Mouse (Mus musculus): Measurements from ENCODE around the gene Cd276. TPM values are rescaled to one million over a fixed set of nuclear protein-coding genes. Genes with fewer than 3 reads are reported as not detected.

Cd276 gene
- total RNA-seq (2012; rRNA removed): 23.4 and 41.8 TPM in 2 replicates

- peaks cover 3% of the 10 kb centered on the region; the same call in 1 of the 2 replicates for H3K36me3 ChIP-seq (ENCODE audit: control insufficient read depth, insufficient read depth, low read length, poor library complexity, severe bottlenecking)
- H3K27ac ChIP-seq (ENCODE audit: insufficient read depth, low read depth, low read length, poor library complexity, severe bottlenecking): no peak within 1 kb of the TSS
- in situ Hi-C loops (cut with MboI; ENCODE audit: low sequenced_read_pairs in 2 of 2, unreplicated experiment in 2 of 2): no loop called here
- peak within 1 kb of the TSS; percentile 76 to 86 for H3K4me3 ChIP-seq (ENCODE audit: insufficient read depth in 1 of 2, low read depth in 1 of 2, low read length in 2 of 2, poor library complexity in 1 of 2, severe bottlenecking in 1 of 2)
- peaks cover 9 to 16% of the 10 kb centered on the region in 2 experiments for H3K4me1 ChIP-seq (ENCODE audit: control insufficient read depth in 2 of 2, insufficient read depth in 2 of 2, low read length in 2 of 2, poor library complexity in 1 of 2)
- DNase-seq (ENCODE audit: low read depth, low spot score): no peak
- no peaks in the 10 kb centered on the region for H3K9me3 ChIP-seq (ENCODE audit: control insufficient read depth, insufficient read depth, low read depth, low read length)
- peak within 1 kb of the TSS; percentile 84 for H3K9ac ChIP-seq (ENCODE audit: insufficient read depth, low read depth, low read length, poor library complexity, severe bottlenecking)
- TF ChIP-seq HCFC1 (IDR thresholded peaks at IDR 0.05; ENCODE audit: borderline replicate concordance, insufficient read depth, low read length) (no peak), CHD2 (IDR thresholded peaks at IDR 0.05; ENCODE audit: low read depth, low read length) (0 out of 2 replicates have a peak, but pooled peaks have one; percentile 22)
These were observed at the start of gene Cd276 for GRCm38 (mm10) chr9:58554908-58555684. Gene Cd276 (minus strand): TSS chr9:58555437.

- H3K36me3 ChIP-seq (ENCODE audit: control insufficient read depth, insufficient read depth, low read length, poor library complexity, severe bottlenecking): no peaks in the 10 kb centered on the region
- H3K27ac ChIP-seq (ENCODE audit: insufficient read depth, low read depth, low read length, poor library complexity, severe bottlenecking): no peak overlapping the region
- in situ Hi-C loops (cut with MboI; ENCODE audit: low sequenced_read_pairs in 2 of 2, unreplicated experiment in 2 of 2): no loop called here
- H3K4me1 ChIP-seq (ENCODE audit: control insufficient read depth in 2 of 2, insufficient read depth in 2 of 2, low read length in 2 of 2, poor library complexity in 1 of 2): no peaks in the 10 kb centered on the region
- DNase-seq (ENCODE audit: low read depth, low spot score): no peak
- TF ChIP-seq ZC3H11A (IDR thresholded peaks at IDR 0.05; ENCODE audit: borderline replicate concordance, low read depth, low read length) (no peak), ZNF384 (IDR thresholded peaks at IDR 0.05; ENCODE audit: low read depth, low read length) (no peak), MAFK (IDR thresholded peaks at IDR 0.05; ENCODE audit: insufficient read depth, low read depth, low read length) (no peak), HCFC1 (IDR thresholded peaks at IDR 0.05; ENCODE audit: borderline replicate concordance, insufficient read depth, low read length) (no peak), CHD2 (IDR thresholded peaks at IDR 0.05; ENCODE audit: low read depth, low read length) (no peak)
- no peaks in the 10 kb centered on the region for H3K9me3 ChIP-seq (ENCODE audit: control insufficient read depth, insufficient read depth, low read depth, low read length)
- H3K9ac ChIP-seq (ENCODE audit: insufficient read depth, low read depth, low read length, poor library complexity, severe bottlenecking): no peak overlapping the region
- no peak overlapping the region for H3K4me3 ChIP-seq (ENCODE audit: insufficient read depth in 1 of 2, low read depth in 1 of 2, low read length in 2 of 2, poor library complexity in 1 of 2, severe bottlenecking in 1 of 2)
These were observed 40.1 kb upstream of the Cd276 start for GRCm38 (mm10) chr9:58595313-58595712.

GRCm38 (mm10) chr9:58588657-58589056 is 33.4 kb upstream of the Cd276 start:
- H3K27ac ChIP-seq (ENCODE audit: insufficient read depth, low read depth, low read length, poor library complexity, severe bottlenecking): no peak overlapping the region
- H3K36me3 ChIP-seq (ENCODE audit: control insufficient read depth, insufficient read depth, low read length, poor library complexity, severe bottlenecking): no peaks in the 10 kb centered on the region
- H3K4me1 ChIP-seq (ENCODE audit: control insufficient read depth in 2 of 2, insufficient read depth in 2 of 2, low read length in 2 of 2, poor library complexity in 1 of 2): peaks cover 0 to 5% of the 10 kb centered on the region in 2 experiments; a peak in 2 of 4 replicates
- H3K4me3 ChIP-seq (ENCODE audit: insufficient read depth in 1 of 2, low read depth in 1 of 2, low read length in 2 of 2, poor library complexity in 1 of 2, severe bottlenecking in 1 of 2): no peak overlapping the region
- no peak for DNase-seq (ENCODE audit: low read depth, low spot score)
- no peaks in the 10 kb centered on the region for H3K9me3 ChIP-seq (ENCODE audit: control insufficient read depth, insufficient read depth, low read depth, low read length)
- no peak overlapping the region for H3K9ac ChIP-seq (ENCODE audit: insufficient read depth, low read depth, low read length, poor library complexity, severe bottlenecking)
- in situ Hi-C loops (cut with MboI; ENCODE audit: low sequenced_read_pairs in 2 of 2, unreplicated experiment in 2 of 2): no loop called here
- TF ChIP-seq MAFK (IDR thresholded peaks at IDR 0.05; ENCODE audit: insufficient read depth, low read depth, low read length) (no peak), CHD2 (IDR thresholded peaks at IDR 0.05; ENCODE audit: low read depth, low read length) (no peak), ZNF384 (IDR thresholded peaks at IDR 0.05; ENCODE audit: low read depth, low read length) (no peak), HCFC1 (IDR thresholded peaks at IDR 0.05; ENCODE audit: borderline replicate concordance, insufficient read depth, low read length) (no peak), ZC3H11A (IDR thresholded peaks at IDR 0.05; ENCODE audit: borderline replicate concordance, low read depth, low read length) (no peak)

GRCm38 (mm10) chr9:58584323-58584722 is 29.1 kb upstream of the Cd276 start:
- Histone ChIP-seq H3K36me3 (ENCODE audit: control insufficient read depth, insufficient read depth, low read length, poor library complexity, severe bottlenecking) (no peaks in the 10 kb centered on the region), H3K9me3 (ENCODE audit: control insufficient read depth, insufficient read depth, low read depth, low read length) (no peaks in the 10 kb centered on the region), H3K4me3 (ENCODE audit: insufficient read depth in 1 of 2, low read depth in 1 of 2, low read length in 2 of 2, poor library complexity in 1 of 2, severe bottlenecking in 1 of 2) (no peak overlapping the region), H3K4me1 (ENCODE audit: control insufficient read depth in 2 of 2, insufficient read depth in 2 of 2, low read length in 2 of 2, poor library complexity in 1 of 2) (peaks cover 0 to 8% of the 10 kb centered on the region in 2 experiments; a peak in 2 of 4 replicates), H3K9ac (ENCODE audit: insufficient read depth, low read depth, low read length, poor library complexity, severe bottlenecking) (no peak overlapping the region), H3K27ac (ENCODE audit: insufficient read depth, low read depth, low read length, poor library complexity, severe bottlenecking) (no peak overlapping the region)
- in situ Hi-C loops (cut with MboI; ENCODE audit: low sequenced_read_pairs in 2 of 2, unreplicated experiment in 2 of 2): no loop called here
- TF ChIP-seq HCFC1 (IDR thresholded peaks at IDR 0.05; ENCODE audit: borderline replicate concordance, insufficient read depth, low read length) (no peak), ZC3H11A (IDR thresholded peaks at IDR 0.05; ENCODE audit: borderline replicate concordance, low read depth, low read length) (no peak), MAFK (IDR thresholded peaks at IDR 0.05; ENCODE audit: insufficient read depth, low read depth, low read length) (no peak), ZNF384 (IDR thresholded peaks at IDR 0.05; ENCODE audit: low read depth, low read length) (no peak), CHD2 (IDR thresholded peaks at IDR 0.05; ENCODE audit: low read depth, low read length) (no peak)
- no peak for DNase-seq (ENCODE audit: low read depth, low spot score)

Measured in ES-E14 (cell line).